Mouse (Mus musculus): ENCODE measurements at regions not wholly inside any gene's neighbourhood (a gene's known extent, or its start where the extent isn't known, plus 50 kb on each side); places are given as distances from the start of the nearest gene placed in this dataset.
"Not testable (repeated sequence)": the region's sequence is repeated elsewhere in the genome, so short reads cannot be mapped to it uniquely, and the experiment has no call there.

DNA sequence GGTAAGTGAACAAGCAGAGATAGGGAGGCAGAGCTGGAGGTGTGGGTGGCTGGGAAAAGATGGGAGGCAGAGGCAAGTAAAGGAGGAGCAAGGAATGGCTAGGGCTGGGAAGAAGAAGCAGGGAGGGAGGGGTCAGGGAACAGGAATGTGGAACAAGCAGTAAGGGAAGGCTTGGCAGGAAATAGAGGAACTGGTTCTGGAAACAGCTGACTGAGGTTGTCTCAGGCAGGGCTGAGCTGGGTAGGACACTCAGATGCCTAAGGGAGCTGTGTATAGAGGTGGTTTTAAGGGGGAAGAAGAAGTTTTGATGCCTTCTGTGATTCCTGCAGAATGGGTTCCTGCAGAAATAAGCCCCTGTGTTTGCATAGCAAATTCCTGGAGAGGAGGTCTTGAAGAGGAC is 92.7 kb downstream of the Nucb2 start:
- CTCF ChIA-PET: no interaction called here

GRCm38 (mm10) chr7:116600340-116600739 is 96.2 kb downstream of the Nucb2 start:
- CTCF ChIA-PET: no interaction called here

- CTCF ChIA-PET: no interaction called here
These were observed 99.1 kb downstream of the Nucb2 start for GRCm38 (mm10) chr7:116603167-116603839.

DNA sequence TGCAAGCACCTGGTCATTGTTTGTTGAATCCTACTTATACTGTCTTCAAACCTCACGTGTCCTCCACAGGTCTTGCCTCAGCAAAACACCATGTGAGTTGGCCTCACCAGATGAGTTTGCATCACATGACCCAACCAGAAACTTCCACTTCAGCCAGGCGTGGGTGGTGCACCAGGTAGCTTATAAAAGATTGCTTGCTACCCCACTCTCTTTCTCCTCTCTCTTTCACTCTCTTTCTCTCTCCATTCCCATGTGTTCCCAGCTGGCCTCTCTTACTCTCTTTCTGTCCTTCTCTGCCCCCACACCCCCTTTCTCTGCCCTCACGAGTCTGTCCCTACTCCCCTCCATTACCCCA is 99.6 kb downstream of the Nucb2 start:
- CTCF ChIA-PET: no interaction called here

DNA sequence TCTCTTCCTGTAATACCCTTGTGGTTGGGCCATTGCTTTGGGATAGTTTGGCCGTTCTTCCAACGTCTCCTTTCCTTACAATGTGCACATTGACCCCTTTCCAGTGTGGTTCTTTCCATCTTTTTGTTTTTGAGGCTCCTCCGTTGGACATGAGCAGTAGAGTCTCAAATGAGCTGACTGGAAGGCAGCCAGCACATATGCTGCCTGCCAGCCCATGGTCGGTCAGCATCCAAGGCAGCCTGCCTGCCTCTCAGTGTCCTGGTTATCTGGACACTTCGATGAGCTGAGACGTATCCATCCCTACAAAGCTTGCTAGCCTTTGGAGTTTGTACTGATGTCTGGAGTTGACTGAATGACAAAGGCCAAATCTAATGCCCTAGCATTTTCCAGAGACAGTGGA is 102.1 kb downstream of the Nucb2 start:
- CTCF ChIA-PET: interaction anchor here (0.6 to 0.7 kb wide), 2 partner anchors 159 to 165 kb away, joined by 5 to 9 read pairs; no protein-coding TSS in a partner anchor

DNA sequence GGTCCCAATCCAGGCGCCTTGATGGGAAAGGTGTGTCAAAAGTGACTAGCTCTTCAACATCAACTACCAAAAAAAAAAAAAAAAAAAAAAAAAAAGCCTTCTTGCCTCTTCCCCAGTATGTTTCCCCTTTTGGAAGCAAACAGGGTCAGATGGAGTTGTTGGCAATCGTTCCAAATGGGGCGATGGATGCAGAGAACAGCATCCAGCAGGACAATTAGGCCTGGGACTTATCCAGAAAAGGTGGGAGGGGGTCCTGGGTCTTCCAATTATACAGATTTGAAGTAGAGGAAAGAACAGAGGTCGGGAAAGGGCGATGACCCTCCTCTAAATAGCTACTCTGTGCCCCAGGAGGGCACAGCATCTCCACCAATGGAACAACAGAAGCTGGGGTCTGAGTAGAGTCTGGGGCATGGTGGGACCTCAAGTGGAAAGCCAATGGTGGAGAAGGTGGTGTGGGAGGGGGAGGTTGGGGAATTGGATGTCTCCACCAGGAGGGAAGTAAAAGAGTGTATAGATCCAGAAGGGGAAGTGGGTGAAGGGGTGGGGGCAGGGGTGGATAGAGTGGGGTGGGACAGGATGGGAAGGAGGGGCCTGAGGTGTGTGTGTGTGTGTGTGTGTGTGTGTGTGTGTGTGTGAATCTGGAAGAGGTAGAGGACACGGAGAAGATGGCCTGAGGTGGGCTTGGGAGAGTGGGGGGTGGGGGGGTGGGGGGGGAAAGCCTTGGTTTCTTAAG is 102.7 kb downstream of the Nucb2 start:
- CTCF ChIA-PET: interaction anchor here (0.6 to 1.2 kb wide), 3 partner anchors 71 to 165 kb away, joined by 4 to 9 read pairs (median 5); no protein-coding TSS in a partner anchor

GRCm38 (mm10) chr7:116607628-116608225 is 103.6 kb downstream of the Nucb2 start:
- CTCF ChIA-PET: interaction anchor here (1.2 kb wide), 1 partner anchor 72 kb away, joined by 4 read pairs; no protein-coding TSS in a partner anchor

- CTCF ChIA-PET: interaction anchor here (0.7 to 1.2 kb wide), 3 partner anchors 18 to 222 kb away, joined by 3 to 11 read pairs (median 4); no protein-coding TSS in a partner anchor
These were observed 104.3 kb downstream of the Nucb2 start for GRCm38 (mm10) chr7:116608350-116609085.

DNA sequence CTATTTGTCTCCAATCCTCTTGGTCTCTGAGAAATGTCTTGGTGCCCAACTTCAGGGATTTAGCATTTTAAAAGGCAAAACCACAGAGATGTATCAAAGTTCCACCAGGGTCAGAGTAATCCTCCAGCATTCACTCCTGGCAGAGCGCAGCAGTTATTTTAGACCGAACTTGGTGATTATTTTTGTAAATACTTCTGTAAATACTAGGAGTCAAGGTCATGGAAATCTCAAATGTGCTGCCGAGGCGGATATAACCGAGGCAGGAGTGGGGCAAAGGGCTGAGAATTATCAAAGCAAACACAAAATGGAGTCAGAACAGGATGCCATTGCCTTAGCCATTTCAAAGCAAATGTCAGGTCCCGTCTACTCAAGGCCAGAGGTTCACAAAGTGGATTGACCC is 105.2 kb downstream of the Nucb2 start:
- CTCF ChIA-PET: no interaction called here

GRCm38 (mm10) chr7:116609906-116610305 is 105.7 kb downstream of the Nucb2 start:
- CTCF ChIA-PET: no interaction called here

DNA sequence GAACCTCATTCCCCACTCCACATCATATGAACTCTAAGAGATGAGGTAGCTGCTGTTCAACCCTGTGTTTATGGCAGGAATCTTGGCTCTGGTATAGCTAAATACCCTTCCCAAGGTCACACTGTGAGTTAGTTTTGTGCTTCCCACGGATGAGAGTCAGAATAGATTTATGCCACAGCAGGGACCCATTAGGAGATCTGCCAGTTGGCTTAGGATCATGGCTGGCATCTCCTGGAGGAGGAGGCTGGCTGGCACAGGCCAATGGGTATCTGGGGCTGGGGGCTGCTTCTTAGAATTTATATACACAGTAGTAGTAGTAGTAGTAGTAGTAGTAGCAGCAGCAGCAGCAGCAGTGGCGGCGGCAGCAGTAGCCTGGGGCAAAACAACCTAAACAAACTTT is 111.8 kb downstream of the Nucb2 start:
- CTCF ChIA-PET: no interaction called here

- CTCF ChIA-PET: no interaction called here
These were observed 115.5 kb downstream of the Nucb2 start for GRCm38 (mm10) chr7:116619636-116620035.

- CTCF ChIA-PET: no interaction called here
These were observed 116.2 kb downstream of the Nucb2 start for GRCm38 (mm10) chr7:116620381-116620780.

DNA sequence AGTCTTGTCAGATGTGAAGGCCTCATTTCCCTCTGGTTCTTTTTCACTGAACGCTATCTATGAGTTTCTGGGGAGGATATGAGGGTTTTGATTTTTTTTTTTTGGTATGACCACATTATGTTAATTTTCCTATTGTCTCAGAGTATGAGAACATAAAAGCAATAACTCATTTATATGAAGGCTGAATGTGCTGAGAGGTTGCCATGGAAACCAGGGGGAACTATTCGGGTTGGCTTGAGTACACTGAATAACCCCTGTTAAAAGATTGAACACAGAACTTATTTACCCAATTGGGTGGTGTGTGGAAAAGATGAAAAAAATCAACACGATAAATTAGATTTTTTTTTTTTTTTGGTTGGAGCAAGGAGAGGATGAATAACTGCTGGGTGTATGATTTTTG is 129.0 kb downstream of the Nucb2 start:
- CTCF ChIA-PET: no interaction called here

GRCm38 (mm10) chr7:116644902-116645650 is 140.9 kb downstream of the Nucb2 start:
- CTCF ChIA-PET: interaction anchor here (0.6 to 1.4 kb wide), 2 partner anchors 8 to 1480 kb away, joined by 3 to 7 read pairs; no protein-coding TSS in a partner anchor

DNA sequence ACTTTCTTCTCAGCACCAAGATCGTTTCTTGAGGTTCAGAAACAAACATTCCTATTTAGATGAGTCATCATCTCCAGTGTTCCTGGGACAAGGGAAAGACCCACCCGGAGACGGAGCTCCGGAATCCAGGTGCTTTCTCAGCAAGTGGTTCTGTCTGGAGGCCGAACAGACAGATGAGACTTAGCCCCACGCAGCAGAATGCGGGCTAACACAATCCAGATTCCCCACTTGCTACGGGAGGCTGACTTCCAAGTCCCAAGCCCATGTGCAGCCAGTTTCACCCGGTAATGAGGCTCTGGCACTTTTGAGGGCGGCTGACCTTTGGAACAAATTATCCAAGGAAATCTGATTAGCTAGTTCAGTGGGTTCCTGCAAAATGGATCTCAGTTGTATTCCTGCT is 150.3 kb downstream of the Nucb2 start:
- CTCF ChIA-PET: no interaction called here

DNA sequence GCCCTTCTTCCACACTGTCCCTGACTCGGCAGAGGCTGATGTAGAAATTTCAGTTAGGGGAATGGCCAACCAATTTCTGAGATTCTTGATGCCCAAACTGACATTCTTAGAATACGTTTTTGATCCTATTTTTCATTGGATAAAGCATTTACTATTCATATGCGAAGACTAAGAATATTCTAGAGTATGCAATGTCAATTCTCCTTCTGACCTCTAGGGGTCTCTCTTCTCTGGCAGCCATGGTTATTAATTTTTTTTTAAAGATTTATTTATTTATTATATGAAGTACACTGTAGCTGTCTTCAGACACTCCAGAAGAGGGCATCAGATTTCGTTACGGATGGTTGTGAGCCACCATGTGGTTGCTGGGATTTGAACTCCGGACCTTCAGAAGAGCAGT is 152.9 kb downstream of the Nucb2 start:
- CTCF ChIA-PET: not testable (repeated sequence)

GRCm38 (mm10) chr7:116665581-116665980 is 161.4 kb downstream of the Nucb2 start:
- CTCF ChIA-PET: no interaction called here

DNA sequence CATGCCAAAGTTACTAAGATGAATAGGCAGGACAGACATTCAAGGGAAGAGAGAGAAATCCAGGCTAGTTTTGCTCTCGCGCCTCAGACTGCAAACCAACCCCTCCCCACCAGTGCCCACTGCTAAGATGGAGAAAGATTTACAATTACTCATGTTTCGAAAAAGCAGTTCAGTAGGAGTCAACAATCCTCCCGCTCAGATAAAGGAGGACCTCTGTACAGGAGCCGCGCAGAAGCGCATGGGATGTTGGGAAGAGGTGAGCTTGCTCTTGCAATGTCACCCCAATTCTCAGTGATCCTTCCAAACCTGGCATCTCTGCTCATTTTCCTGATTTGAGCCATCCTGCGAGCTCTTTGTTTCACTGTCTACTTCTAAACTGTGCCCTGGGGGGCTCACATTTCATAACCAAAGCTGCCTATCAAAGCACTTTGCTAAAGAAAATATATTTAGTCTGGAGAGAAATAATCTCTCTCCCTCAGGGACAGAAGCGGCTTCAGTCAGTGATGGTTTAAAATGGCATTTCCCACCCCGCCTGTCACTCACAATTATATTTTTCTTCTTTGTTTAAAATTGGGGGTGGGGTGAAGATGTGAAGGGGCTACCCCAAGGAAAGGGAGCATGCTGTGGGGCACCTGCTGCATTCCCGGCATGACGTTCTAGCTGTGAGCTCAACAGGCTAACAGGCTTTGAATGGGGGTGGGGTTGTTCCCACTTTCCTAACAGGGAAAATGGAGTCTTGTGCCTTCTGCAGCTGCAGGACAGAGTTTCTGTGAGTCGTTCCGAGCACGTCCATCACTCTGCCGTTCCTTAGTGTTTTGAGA is 170.2 kb downstream of the Nucb2 start:
- CTCF ChIA-PET: no interaction called here

GRCm38 (mm10) chr7:116676696-116677095 is 172.5 kb downstream of the Nucb2 start:
- CTCF ChIA-PET: interaction anchor here (0.7 kb wide), 1 partner anchor 135 kb away, joined by 4 read pairs; no protein-coding TSS in a partner anchor

DNA sequence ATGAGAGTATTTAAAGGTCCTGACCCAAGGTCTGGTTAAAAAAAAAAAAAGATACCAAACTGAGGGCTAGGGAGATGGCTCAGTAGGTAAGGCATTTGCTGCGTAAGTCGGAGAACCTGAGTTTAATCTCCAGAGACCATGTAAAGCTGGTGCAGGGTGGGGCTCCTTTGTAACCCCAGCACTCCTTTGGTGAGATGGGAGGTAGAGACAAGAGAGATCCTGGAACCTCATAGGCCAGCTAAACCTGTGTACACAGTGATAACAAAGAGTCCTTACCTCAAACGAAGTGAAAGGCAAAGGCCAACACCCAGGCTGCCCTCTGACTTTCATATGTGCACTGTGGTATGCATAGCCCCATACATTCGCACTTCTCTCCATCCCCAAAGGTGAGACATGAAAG is 175.0 kb downstream of the Nucb2 start:
- CTCF ChIA-PET: no interaction called here
